Mouse (Mus musculus) heart, embryonic 16.5 days (tissue): ENCODE data around the gene Usp21. TPM values are rescaled to one million over a fixed set of nuclear protein-coding genes. Genes with fewer than 3 reads are reported as not detected.
"Not testable (repeated sequence)": the region's sequence is repeated elsewhere in the genome, so short reads cannot be mapped to it uniquely, and the experiment has no call there.

Experiments
- ATAC-seq: fragments of 200-750 bp; cut with Nextera tagmentation; replicated peaks from 2 replicates; pipeline ENCODE4 v1.8.0; 2017; ENCODE audit warnings: moderate number of reproducible peaks; ENCODE audit not compliant: insufficient read depth, low FRiP score; ENCODE audit errors: extremely low read depth
- H3K27ac ChIP-seq: fragments of 300-500 bp; sonication (generic); 2 replicates; pipeline ENCODE4 v1.5.1; 2014; ENCODE audit warnings: mild to moderate bottlenecking, low read length, control low read depth, moderate library complexity
- H3K27me3 ChIP-seq: fragments of 300-500 bp; sonication (generic); 2 replicates; pipeline ENCODE4 v1.6.1; 2014; ENCODE audit warnings: low read length, mixed read lengths; ENCODE audit not compliant: control insufficient read depth, insufficient read depth
- H3K36me3 ChIP-seq: fragments of 300-500 bp; sonication (generic); 2 replicates; pipeline ENCODE4 v1.6.1; 2014; ENCODE audit not compliant: control insufficient read depth, insufficient read depth
- H3K4me1 ChIP-seq: fragments of 300-500 bp; sonication (generic); 2 replicates; pipeline ENCODE4 v1.6.1; 2014; ENCODE audit warnings: low read length, mixed read lengths; ENCODE audit not compliant: control insufficient read depth, insufficient read depth
- H3K4me2 ChIP-seq: fragments of 300-500 bp; sonication (generic); 2 replicates; pipeline ENCODE4 v1.6.1; 2014; ENCODE audit warnings: low read depth, mild to moderate bottlenecking, control low read depth, low read length
- H3K4me3 ChIP-seq: fragments of 300-500 bp; sonication (generic); 2 replicates; pipeline ENCODE4 v1.5.1; 2014; ENCODE audit warnings: mild to moderate bottlenecking, control low read depth, low read length
- H3K9ac ChIP-seq: fragments of 300-500 bp; sonication (generic); 2 replicates; pipeline ENCODE4 v1.6.1; 2014; ENCODE audit warnings: low read length, control low read depth
- H3K9me3 ChIP-seq: fragments of 300-500 bp; sonication (generic); replicated peaks from 2 replicates; pipeline ENCODE4 v1.6.1; 2016; ENCODE audit warnings: low read length; ENCODE audit not compliant: control insufficient read depth
- WGBS: fragments of 180-500 bp; shearing (Covaris S2); extraction: QIAGEN DNeasy Blood & Tissue Kit; methylation state at CpG from one replicate; pipeline ENCODE4 v1.1.7; 2014; 5-methylcytosine and 5-hydroxymethylcytosine counted together
- polyA plus RNA-seq: library from polyadenylated mRNA; unstranded; fragments of >200 nt; fragmentation: Nextera tagmentation; extraction: Ambion mirVana; gene quantifications from 2 replicates; pipeline ENCODE4 v1.2.1, GENCODE M21; 2015

Gene Usp21
- polyA plus RNA-seq, 1 experiment from 2014 or later = 48.5 TPM

GRCm38 (mm10) chr1:171321415-171321814 is 33.6 kb upstream of the Usp21 start:
- no peak overlapping the region for H3K9ac ChIP-seq
- no peaks in the 10 kb centered on the region for H3K36me3 ChIP-seq
- no peak overlapping the region for H3K4me3 ChIP-seq
- no peak for ATAC-seq
- no peak overlapping the region for H3K4me2 ChIP-seq
- no peaks in the 10 kb centered on the region for H3K9me3 ChIP-seq
- H3K4me1 ChIP-seq = 0 out of 2 replicates have a peak, but pooled peaks cover 5% of the 10 kb centered on the region
- H3K27ac ChIP-seq = no peak overlapping the region
- H3K27me3 ChIP-seq = no peaks in the 10 kb centered on the region

- H3K4me2 ChIP-seq = peak overlapping the region; percentile 50
- H3K4me1 ChIP-seq = 0 out of 2 replicates have a peak, but pooled peaks cover 2% of the 10 kb centered on the region
- H3K27ac ChIP-seq = no peak overlapping the region
- no peak for ATAC-seq
- H3K9me3 ChIP-seq = no peaks in the 10 kb centered on the region
- H3K4me3 ChIP-seq = peak overlapping the region; percentile 30
- no peaks in the 10 kb centered on the region for H3K27me3 ChIP-seq
- no peaks in the 10 kb centered on the region for H3K36me3 ChIP-seq
- H3K9ac ChIP-seq = peak overlapping the region; percentile 20; the same call in 1 of the 2 replicates
- WGBS = 29% methylated on average over 5 of the region's 5 CpGs
These were observed 32.4 kb upstream of the Usp21 start for GRCm38 (mm10) chr1:171320151-171320550.

GRCm38 (mm10) chr1:171319748-171320147 is 32.0 kb upstream of the Usp21 start:
- Histone ChIP-seq H3K9me3 (no peaks in the 10 kb centered on the region), H3K27ac (no peak overlapping the region), H3K27me3 (no peaks in the 10 kb centered on the region), H3K4me1 (0 out of 2 replicates have a peak, but pooled peaks cover 2% of the 10 kb centered on the region), H3K4me3 (peak overlapping the region; percentile 30), H3K4me2 (peak overlapping the region; percentile 50), H3K36me3 (no peaks in the 10 kb centered on the region), H3K9ac (peak overlapping the region; percentile 20; the same call in 1 of the 2 replicates)
- no peak for ATAC-seq
- 20% methylated on average over 7 of the region's 7 CpGs for WGBS

- Histone ChIP-seq H3K4me2 (no peak overlapping the region), H3K36me3 (no peaks in the 10 kb centered on the region), H3K27ac (no peak overlapping the region), H3K4me3 (no peak overlapping the region), H3K9ac (no peak overlapping the region), H3K27me3 (no peaks in the 10 kb centered on the region), H3K9me3 (no peaks in the 10 kb centered on the region), H3K4me1 (no peaks in the 10 kb centered on the region)
- ATAC-seq = no peak
- 71% methylated on average over 2 of the region's 2 CpGs for WGBS
These were observed 21.5 kb upstream of the Usp21 start for GRCm38 (mm10) chr1:171309321-171309720.

GRCm38 (mm10) chr1:171306157-171306556 is 18.4 kb upstream of the Usp21 start:
- not testable (repeated sequence) for H3K27ac ChIP-seq, ATAC-seq, H3K9me3 ChIP-seq, H3K4me1 ChIP-seq, H3K4me3 ChIP-seq, H3K9ac ChIP-seq, H3K36me3 ChIP-seq, H3K4me2 ChIP-seq, H3K27me3 ChIP-seq
- WGBS = 69% methylated on average over 5 of the region's 5 CpGs

GRCm38 (mm10) chr1:171298226-171298625 is 10.4 kb upstream of the Usp21 start:
- H3K4me2 ChIP-seq = no peak overlapping the region
- H3K4me3 ChIP-seq = no peak overlapping the region
- WGBS = 53% methylated on average over 3 of the region's 3 CpGs
- H3K27me3 ChIP-seq = peaks cover 6% of the 10 kb centered on the region; the same call in 1 of the 2 replicates
- no peaks in the 10 kb centered on the region for H3K9me3 ChIP-seq
- H3K4me1 ChIP-seq = peaks cover 6% of the 10 kb centered on the region
- no peak for ATAC-seq
- no peak overlapping the region for H3K27ac ChIP-seq
- no peaks in the 10 kb centered on the region for H3K36me3 ChIP-seq
- no peak overlapping the region for H3K9ac ChIP-seq

- no peak for ATAC-seq
- Histone ChIP-seq H3K9me3 (no peaks in the 10 kb centered on the region), H3K27ac (peak overlapping the region; percentile 96), H3K36me3 (no peaks in the 10 kb centered on the region), H3K4me1 (peaks cover 7% of the 10 kb centered on the region), H3K9ac (peak overlapping the region; percentile 94), H3K4me3 (peak overlapping the region; percentile 91), H3K4me2 (peak overlapping the region; percentile 68), H3K27me3 (peaks cover 6% of the 10 kb centered on the region; the same call in 1 of the 2 replicates)
- WGBS = 15% methylated on average over 3 of the region's 3 CpGs
These were observed 7.2 kb upstream of the Usp21 start for GRCm38 (mm10) chr1:171295063-171295402.

GRCm38 (mm10) chr1:171294298-171295062 is 6.7 kb upstream of the Usp21 start, which contains the start of gene Ufc1:
Gene Ufc1, minus strand, starts transcription at chr1:171295024.
- Histone ChIP-seq H3K9ac (peak within 1 kb of the TSS; percentile 94), H3K36me3 (peaks cover 5% of the 10 kb centered on the region), H3K4me3 (peak within 1 kb of the TSS; percentile 91), H3K27me3 (peaks cover 6% of the 10 kb centered on the region; the same call in 1 of the 2 replicates), H3K4me2 (peak within 1 kb of the TSS; percentile 81), H3K27ac (peak within 1 kb of the TSS; percentile 96), H3K9me3 (no peaks in the 10 kb centered on the region), H3K4me1 (peaks cover 7% of the 10 kb centered on the region)
- WGBS = under 1% methylated on average over 42 of the region's 42 CpGs
- ATAC-seq = peak; percentile 82

GRCm38 (mm10) chr1:171293906-171294297 is 6.1 kb upstream of the Usp21 start:
- Histone ChIP-seq H3K4me1 (peaks cover 7% of the 10 kb centered on the region), H3K9me3 (no peaks in the 10 kb centered on the region), H3K9ac (peak overlapping the region; percentile 94), H3K4me3 (peak overlapping the region; percentile 91), H3K27ac (peak overlapping the region; percentile 96), H3K4me2 (peak overlapping the region; percentile 81), H3K27me3 (peaks cover 6% of the 10 kb centered on the region; the same call in 1 of the 2 replicates), H3K36me3 (peaks cover 8% of the 10 kb centered on the region)
- WGBS = 37% methylated on average over 5 of the region's 5 CpGs
- no peak for ATAC-seq
